Mouse (Mus musculus) heart, postnatal 0 days (tissue): Measurements from ENCODE around the gene Npas3. TPM values are rescaled to one million over a fixed set of nuclear protein-coding genes. Genes with fewer than 3 reads are reported as not detected.

Experiments used
- ATAC-seq: fragments of 200-750 bp; cut with Nextera tagmentation; 2 replicates; pipeline ENCODE4 v1.8.0; 2017; ENCODE audit warnings: low read depth, moderate number of reproducible peaks, moderate library complexity; ENCODE audit not compliant: insufficient read depth
- DNase-seq: peaks from one replicate; pipeline ENCODE4 v3.0.0-alpha.2; 2016; ENCODE audit warnings: low spot score
- H3K27ac ChIP-seq: fragments of 300-500 bp; sonication (generic); 2 replicates; pipeline ENCODE4 v1.5.1; 2014; ENCODE audit warnings: low read depth, mild to moderate bottlenecking
- H3K27me3 ChIP-seq: fragments of 300-500 bp; sonication (generic); 2 replicates; pipeline ENCODE4 v1.6.1; 2014; ENCODE audit warnings: low read length, mixed read lengths; ENCODE audit not compliant: control insufficient read depth, insufficient read depth
- H3K36me3 ChIP-seq: fragments of 300-500 bp; sonication (generic); replicated peaks from 2 replicates; pipeline ENCODE4 v1.6.1; 2014; ENCODE audit warnings: low read length, mixed read lengths; ENCODE audit not compliant: control insufficient read depth, insufficient read depth
- H3K4me1 ChIP-seq: fragments of 300-500 bp; sonication (generic); 2 replicates; pipeline ENCODE4 v1.6.1; 2014; ENCODE audit warnings: antibody characterized with exemption; ENCODE audit not compliant: control insufficient read depth, insufficient read depth
- H3K4me2 ChIP-seq: fragments of 300-500 bp; sonication (generic); 2 replicates; pipeline ENCODE4 v1.6.1; 2014; ENCODE audit warnings: low read depth, mild to moderate bottlenecking, low read length, moderate library complexity
- H3K4me3 ChIP-seq: fragments of 300-500 bp; sonication (generic); 2 replicates; pipeline ENCODE4 v1.5.1; 2014; ENCODE audit warnings: low read depth, low read length
- H3K9ac ChIP-seq: fragments of 300-500 bp; sonication (generic); replicated peaks from 2 replicates; pipeline ENCODE4 v1.6.1; 2014; ENCODE audit warnings: low read depth, low read length, mixed read lengths
- H3K9me3 ChIP-seq: fragments of 300-500 bp; sonication (generic); replicated peaks from 2 replicates; pipeline ENCODE4 v1.6.1; 2016; ENCODE audit warnings: low read length; ENCODE audit not compliant: control insufficient read depth
- CTCF ChIP-seq: IDR thresholded peaks from 2 replicates; pipeline ENCODE4 v1.5.1; 2016; ENCODE audit warnings: antibody characterized with exemption, control low read depth, low read depth
- EP300 ChIP-seq: IDR thresholded peaks from 2 replicates; pipeline ENCODE4 v1.6.1; 2016; ENCODE audit warnings: antibody characterized with exemption, low read depth
- WGBS: fragments of 180-500 bp; shearing (Covaris S2); extraction: QIAGEN DNeasy Blood & Tissue Kit; methylation state at CpG from one replicate; pipeline ENCODE4 v1.1.7; 2014; 5-methylcytosine and 5-hydroxymethylcytosine counted together
- polyA plus RNA-seq: library from polyadenylated mRNA; unstranded; fragments of >200 nt; fragmentation: Nextera tagmentation; extraction: Ambion mirVana; gene quantifications from 2 replicates; pipeline ENCODE4 v1.2.1, GENCODE M21; 2015
- total RNA-seq: library from RNA; depleted of rRNA; stranded (reverse); fragments of >200 nt; gene quantifications from 2 replicates; pipeline ENCODE4 v1.2.3, GENCODE M21; 2014; ENCODE audit warnings: low replicate concordance

Gene Npas3
- total and polyA plus RNA-seq, 2 experiments from 2014 or later, result 0.50 to 0.61 TPM

DNA sequence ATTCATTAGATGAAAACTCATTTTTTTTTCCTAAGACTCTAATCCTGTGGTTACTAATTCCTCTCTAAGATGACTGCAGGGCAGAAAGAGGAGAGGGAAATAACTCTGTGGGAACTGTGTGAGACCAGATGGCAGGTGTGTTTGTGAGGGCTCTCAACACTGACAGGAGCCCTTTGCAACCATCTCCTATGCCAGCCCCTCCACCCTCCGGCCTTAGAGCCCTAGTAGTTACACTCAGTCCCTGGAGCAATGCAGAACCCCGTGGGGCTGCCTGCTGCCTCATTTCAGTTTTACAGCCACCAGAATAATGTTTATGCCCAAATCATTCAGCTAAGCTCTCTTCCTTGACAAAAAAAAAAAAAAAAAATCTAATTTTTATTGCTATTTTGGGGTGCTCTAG is 604.0 kb downstream of the Npas3 start:
- Histone ChIP-seq H3K4me2 (no peak overlapping the region), H3K9me3 (no peaks in the 10 kb centered on the region), H3K27me3 (no peaks in the 10 kb centered on the region), H3K4me3 (no peak overlapping the region), H3K36me3 (no peaks in the 10 kb centered on the region), H3K9ac (no peak overlapping the region), H3K4me1 (no peaks in the 10 kb centered on the region), H3K27ac (no peak overlapping the region)
- no peak for ATAC-seq
- WGBS, result 65% methylated on average over 2 of the region's 2 CpGs
- DNase-seq, result no peak
- no peak for TF ChIP-seq CTCF
- TF ChIP-seq EP300, result no peak

DNA sequence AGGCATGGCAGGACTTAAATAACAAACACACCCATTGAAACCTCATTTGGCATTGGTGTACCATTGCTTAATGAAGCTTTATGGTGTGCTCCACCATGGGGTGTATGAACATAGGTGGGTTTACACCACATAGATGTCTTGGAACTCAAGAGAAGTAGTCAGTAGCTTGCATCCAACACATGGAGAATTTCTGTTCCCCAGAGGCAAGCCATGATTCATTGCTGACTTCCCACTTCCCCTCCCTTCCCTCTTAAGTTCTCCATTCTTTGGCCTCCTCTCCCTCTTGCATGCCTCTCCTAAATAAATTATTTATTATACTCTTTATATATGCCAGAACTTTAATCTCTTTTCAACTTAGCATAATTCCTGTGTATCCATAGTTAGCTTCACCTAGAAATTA is 611.7 kb downstream of the Npas3 start:
- no peak overlapping the region for H3K27ac ChIP-seq
- TF ChIP-seq CTCF, result no peak
- no peak for TF ChIP-seq EP300
- ATAC-seq (no peak), DNase-seq (no peak)
- H3K4me3 ChIP-seq, result no peak overlapping the region
- no peaks in the 10 kb centered on the region for H3K27me3 ChIP-seq
- no peak overlapping the region for H3K9ac ChIP-seq
- no peaks in the 10 kb centered on the region for H3K4me1 ChIP-seq
- H3K36me3 ChIP-seq, result no peaks in the 10 kb centered on the region
- H3K4me2 ChIP-seq, result no peak overlapping the region
- no peaks in the 10 kb centered on the region for H3K9me3 ChIP-seq

DNA sequence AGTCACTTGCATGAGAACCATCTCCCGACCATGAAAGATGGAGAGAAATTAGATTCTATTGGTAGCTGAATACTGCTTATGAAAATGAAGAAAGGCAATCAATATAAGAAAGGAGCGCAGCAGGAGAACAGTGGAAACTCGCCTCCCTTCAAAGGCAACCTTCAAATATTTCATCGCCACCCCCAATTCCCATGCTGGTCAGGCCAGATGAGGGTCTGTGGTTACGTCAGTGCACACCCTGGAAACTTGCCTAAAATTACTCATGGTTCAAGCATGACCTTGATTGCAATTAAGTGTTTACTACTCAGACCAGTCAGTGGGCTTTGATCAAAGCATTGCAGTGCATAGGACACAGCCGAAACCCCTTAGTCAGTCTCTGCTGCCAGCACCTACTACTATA is 613.8 kb downstream of the Npas3 start:
- Histone ChIP-seq H3K4me2 (no peak overlapping the region), H3K27ac (no peak overlapping the region), H3K9me3 (no peaks in the 10 kb centered on the region), H3K36me3 (no peaks in the 10 kb centered on the region), H3K9ac (no peak overlapping the region), H3K4me3 (no peak overlapping the region), H3K4me1 (no peaks in the 10 kb centered on the region), H3K27me3 (no peaks in the 10 kb centered on the region)
- TF ChIP-seq CTCF (no peak), EP300 (no peak)
- WGBS, result 64% methylated on average over 6 of the region's 6 CpGs
- no peak for ATAC-seq
- no peak for DNase-seq

DNA sequence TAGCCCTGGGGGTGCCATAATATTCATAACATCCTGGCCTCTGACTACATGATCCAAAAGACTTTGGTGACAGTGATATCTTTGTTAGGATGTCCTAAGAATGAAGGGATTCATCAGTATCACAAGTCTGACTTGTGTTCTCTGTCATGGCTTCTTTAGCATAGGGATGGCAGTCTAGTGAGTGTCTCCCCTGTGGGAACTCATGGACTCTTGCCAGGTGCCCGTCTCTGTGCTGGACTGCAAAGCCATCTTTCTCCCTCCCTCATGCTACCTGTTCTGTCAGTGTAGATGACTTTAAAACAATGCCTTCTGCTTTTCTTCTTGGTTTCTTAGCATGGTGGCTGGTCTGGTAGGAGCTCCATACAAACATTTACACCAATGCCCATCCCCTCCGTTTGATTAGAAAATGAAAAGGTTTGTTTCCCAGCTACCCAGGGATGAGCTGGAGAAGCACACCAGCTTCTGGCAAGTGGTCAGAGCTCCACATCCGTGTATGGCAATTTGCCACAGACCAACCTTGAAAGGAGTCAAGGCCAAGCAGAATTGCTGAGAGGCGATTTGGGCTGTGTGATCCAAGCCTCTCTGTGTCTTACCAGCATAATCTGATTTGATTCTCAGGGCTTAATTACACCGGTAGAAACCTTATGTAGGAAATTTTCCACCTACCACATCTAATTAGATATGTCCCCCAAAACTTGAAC is 616.1 kb downstream of the Npas3 start:
- 73% methylated on average over 5 of the region's 5 CpGs for WGBS
- H3K36me3 ChIP-seq, result no peaks in the 10 kb centered on the region
- H3K27me3 ChIP-seq, result no peaks in the 10 kb centered on the region
- no peak overlapping the region for H3K4me3 ChIP-seq
- no peak overlapping the region for H3K9ac ChIP-seq
- TF ChIP-seq EP300 (no peak), CTCF (no peak)
- H3K4me2 ChIP-seq, result no peak overlapping the region
- no peak overlapping the region for H3K27ac ChIP-seq
- no peaks in the 10 kb centered on the region for H3K4me1 ChIP-seq
- H3K9me3 ChIP-seq, result no peaks in the 10 kb centered on the region
- DNase-seq, result no peak
- ATAC-seq, result no peak

DNA sequence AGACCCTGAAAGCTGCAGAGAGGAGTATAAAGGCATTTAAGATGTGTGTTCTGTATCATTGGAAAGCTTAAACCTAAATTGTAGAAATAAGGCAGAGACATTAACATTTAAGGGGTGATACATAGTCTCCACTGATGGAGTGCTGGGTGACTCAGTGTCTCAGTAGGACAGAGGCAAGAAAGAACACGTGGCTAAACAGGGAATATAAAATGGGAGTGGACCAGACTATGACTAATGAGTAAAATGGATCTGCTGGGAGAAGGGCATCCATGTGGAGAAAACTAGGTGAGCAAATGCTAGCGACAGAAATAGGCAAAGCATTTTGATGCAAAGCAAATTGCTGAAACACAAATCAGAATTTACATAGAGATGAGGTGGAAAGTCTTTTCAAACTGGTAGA is 617.2 kb downstream of the Npas3 start:
- DNase-seq (no peak), ATAC-seq (no peak)
- no peaks in the 10 kb centered on the region for H3K9me3 ChIP-seq
- H3K36me3 ChIP-seq, result no peaks in the 10 kb centered on the region
- H3K27me3 ChIP-seq, result no peaks in the 10 kb centered on the region
- no peak for TF ChIP-seq CTCF
- TF ChIP-seq EP300, result no peak
- H3K4me1 ChIP-seq, result no peaks in the 10 kb centered on the region
- no peak overlapping the region for H3K9ac ChIP-seq
- no peak overlapping the region for H3K4me3 ChIP-seq
- no peak overlapping the region for H3K4me2 ChIP-seq
- no peak overlapping the region for H3K27ac ChIP-seq
- WGBS, result 53% methylated on average over 2 of the region's 2 CpGs

DNA sequence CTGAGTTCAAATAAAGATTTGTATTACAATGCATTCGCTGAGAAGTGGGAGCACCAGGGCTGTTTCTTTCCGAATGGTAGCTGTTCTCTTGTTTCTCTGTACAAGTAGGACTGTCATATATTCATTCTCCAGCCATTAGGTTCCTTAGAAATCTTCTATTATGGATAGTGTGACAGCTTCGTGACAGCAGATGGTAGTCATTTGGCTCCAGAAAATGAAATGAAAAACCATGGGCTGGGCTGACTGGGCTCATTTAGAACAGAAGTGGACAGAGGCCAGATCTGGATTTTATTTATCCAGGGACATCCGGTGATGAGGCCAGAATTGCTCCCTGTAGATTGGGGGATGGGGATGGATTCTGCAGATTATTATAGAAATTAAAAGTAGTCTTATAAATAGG is 621.5 kb downstream of the Npas3 start:
- no peaks in the 10 kb centered on the region for H3K36me3 ChIP-seq

More for the DNA sequence above, 621.5 kb downstream of the Npas3 start:
- no peak for TF ChIP-seq EP300
- TF ChIP-seq CTCF, result no peak
- Histone ChIP-seq H3K9me3 (no peaks in the 10 kb centered on the region), H3K27ac (no peak overlapping the region), H3K4me2 (no peak overlapping the region), H3K27me3 (no peaks in the 10 kb centered on the region), H3K9ac (no peak overlapping the region), H3K4me1 (no peaks in the 10 kb centered on the region), H3K4me3 (no peak overlapping the region)
- WGBS, result 68% methylated on average over 4 of the region's 4 CpGs
- no peak for ATAC-seq
- no peak for DNase-seq
